Comparison of ENCODE assay signal across 11 mouse cellular contexts in genomic region chr9:101611481-101611880, GRCm38 (mm10).
DNase-seq lines count a peak whose midpoint lies in the region; ATAC-seq and TF ChIP-seq lines count a peak whose summit lies in the region.
"Had no signal": no experiment of that assay in that cellular context is flagged by ENCODE, and none has a peak within 500 bp of the region (broad histone marks: within the 10 kb centered on the region; RNA-seq: fewer than 3 reads in every experiment).

No protein-coding gene starts in this region.

- H3K4me1 ChIP-seq in kidney, embryonic 14.5 days (ENCODE audit: control insufficient read depth, insufficient read depth, low read length), result no peaks in the 10 kb centered on the region
- H3K4me1 ChIP-seq in limb, embryonic 10.5 days, result no peaks in the 10 kb centered on the region
- H3K4me1 ChIP-seq: liver, embryonic 15.5 days had no signal

- WGBS in kidney, embryonic 14.5 days, result 32% methylated on average over 3 of the region's 3 CpGs
- WGBS in limb, embryonic 10.5 days, result 26% methylated on average over 3 of the region's 3 CpGs

- TF ChIP-seq CTCF in brain, embryonic 14.5 days (IDR thresholded peaks at IDR 0.05; ENCODE audit: borderline replicate concordance, extremely low read depth, insufficient read depth, insufficient read length), result peak; percentile 51; the same call in 1 of the 2 replicates

- no peaks in the 10 kb centered on the region for H3K27me3 ChIP-seq in kidney, embryonic 14.5 days (ENCODE audit: control insufficient read depth, insufficient read depth, low read length)
- 0 out of 2 replicates have a peak, but pooled peaks cover 6% of the 10 kb centered on the region for H3K27me3 ChIP-seq in limb, embryonic 10.5 days (ENCODE audit: low read depth, poor library complexity, severe bottlenecking)
- H3K27me3 ChIP-seq: heart, embryonic 13.5 days; liver, embryonic 15.5 days had no signal

- peak; percentile 2 for DNase-seq in CD4-positive, CD25-positive, alpha-beta regulatory T cell, adult 2 months (ENCODE audit: low read depth, low spot score)
- peak; percentile 31 for DNase-seq in kidney, postnatal 10 days
- DNase-seq in brain, embryonic 14.5 days (ENCODE audit: low read depth), result peak; percentile 66
- peak; percentile 61 for DNase-seq in limb, embryonic 10.5 days (ENCODE audit: low spot score)
- DNase-seq in layer of hippocampus, postnatal 10 days (ENCODE audit: low spot score in 2 of 2), result no peak
- DNase-seq in layer of hippocampus, adult 11-12 months (ENCODE audit: low spot score), result no peak
- DNase-seq: right cerebral cortex, postnatal 25 days had no signal

- no peak overlapping the region for H3K4me2 ChIP-seq in kidney, embryonic 14.5 days (replicated peaks; ENCODE audit: low read depth, low read length)
- H3K4me2 ChIP-seq: heart, embryonic 13.5 days; liver, embryonic 15.5 days had no signal

- H3K9me3 ChIP-seq in kidney, embryonic 14.5 days (ENCODE audit: control insufficient read depth, low read length), result no peaks in the 10 kb centered on the region
- no peaks in the 10 kb centered on the region for H3K9me3 ChIP-seq in limb, embryonic 10.5 days (replicated peaks)
- H3K9me3 ChIP-seq: heart, embryonic 13.5 days; liver, embryonic 15.5 days had no signal

- no peak for TF ChIP-seq POLR2A in brain, embryonic 14.5 days (IDR thresholded peaks at IDR 0.05; ENCODE audit: borderline replicate concordance, extremely low read depth, insufficient read depth, insufficient read length, poor library complexity, severe bottlenecking)

- no peak overlapping the region for H3K9ac ChIP-seq in kidney, embryonic 14.5 days (ENCODE audit: low read depth, low read length)
- H3K9ac ChIP-seq: heart, embryonic 13.5 days; liver, embryonic 15.5 days had no signal

- H3K27ac ChIP-seq in kidney, embryonic 14.5 days (ENCODE audit: low read depth, low read length), result no peak overlapping the region
- H3K27ac ChIP-seq in limb, embryonic 10.5 days, result no peak overlapping the region
- H3K27ac ChIP-seq: heart, embryonic 13.5 days; liver, embryonic 15.5 days had no signal

- no peak for ATAC-seq in CD4-positive, CD25-positive, alpha-beta regulatory T cell, adult 4 months
- ATAC-seq in kidney, embryonic 14.5 days (ENCODE audit: low FRiP score, low TSS enrichment), result no peak

- H3K36me3 ChIP-seq in kidney, embryonic 14.5 days (ENCODE audit: control insufficient read depth, insufficient read depth, low read length), result no peaks in the 10 kb centered on the region
- no peaks in the 10 kb centered on the region for H3K36me3 ChIP-seq in limb, embryonic 10.5 days
- H3K36me3 ChIP-seq: heart, embryonic 13.5 days; liver, embryonic 15.5 days had no signal

- no peak overlapping the region for H3K4me3 ChIP-seq in kidney, embryonic 14.5 days (ENCODE audit: low read length)
- H3K4me3 ChIP-seq in limb, embryonic 10.5 days, result no peak overlapping the region
- H3K4me3 ChIP-seq: heart, embryonic 13.5 days; liver, embryonic 15.5 days had no signal

Comparison
In these comparisons a context has a peak if more than half of its experiments do, and no peak if none do; other contexts are left out.
1. DNase-seq: peak in CD4-positive, CD25-positive, alpha-beta regulatory T cell, adult 2 months (single experiment), kidney, postnatal 10 days (single experiment), brain, embryonic 14.5 days (single experiment) and limb, embryonic 10.5 days (single experiment); none in layer of hippocampus, postnatal 10 days (0 of 2) and layer of hippocampus, adult 11-12 months (single experiment).